Mouse (Mus musculus): Measurements from ENCODE around the gene Hoxc4. TPM values are rescaled to one million over a fixed set of nuclear protein-coding genes. Genes with fewer than 3 reads are reported as not detected.

Gene Hoxc4
- 3.9 and 4.5 TPM in 2 replicates for polyA plus RNA-seq (2012; rRNA removed)

- 23% methylated on average over 9 of the region's 9 CpGs for WGBS
- DNase-seq = no peak
- Histone ChIP-seq H3K27me3 (ENCODE audit: control insufficient read depth, insufficient read depth, low read length) (peaks cover 4% of the 10 kb centered on the region; the same call in 1 of the 2 replicates), H3K27ac (ENCODE audit: insufficient read depth, low read length) (no peak within 1 kb of the TSS), H3K4me1 (ENCODE audit: control insufficient read depth, insufficient read depth, low read length) (no peaks in the 10 kb centered on the region), H3K4me3 (replicated peaks; ENCODE audit: insufficient read depth, low read depth, low read length) (no peak within 1 kb of the TSS)
- TF ChIP-seq POLR2A (IDR thresholded peaks at IDR 0.05; ENCODE audit: borderline replicate concordance, insufficient read depth, low read length) (no peak), CTCF (IDR thresholded peaks at IDR 0.05; ENCODE audit: borderline replicate concordance, insufficient read depth, low read depth, low read length) (no peak)
Observed at GRCm38 (mm10) chr15:103018636-103019035, at the start of gene Hoxc4. Gene Hoxc4 (plus strand): TSS chr15:103018934.

DNA sequence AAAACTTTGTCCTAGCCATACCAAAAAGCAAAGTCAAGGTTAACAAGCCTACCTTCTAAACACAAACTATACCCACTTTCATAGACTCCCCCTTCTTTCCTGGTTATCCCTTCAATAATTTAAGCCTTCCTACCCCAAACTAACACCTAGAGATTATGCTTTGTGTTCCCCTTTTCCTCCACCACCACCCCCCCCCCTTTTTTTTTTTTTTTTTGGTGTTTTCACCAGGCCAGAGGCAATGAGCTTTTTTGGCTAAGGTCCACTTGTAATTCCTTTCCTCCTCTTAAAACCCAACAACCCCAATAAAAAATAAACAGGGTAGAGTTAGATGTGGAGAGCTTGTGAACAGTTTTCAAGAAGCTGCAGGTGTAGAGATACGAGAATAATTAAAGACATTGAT, 49.4 kb upstream of the Hoxc4 start:
- Histone ChIP-seq H3K27me3 (ENCODE audit: control insufficient read depth, insufficient read depth, low read length) (peaks cover 18% of the 10 kb centered on the region; the same call in 1 of the 2 replicates), H3K4me1 (ENCODE audit: control insufficient read depth, insufficient read depth, low read length) (no peaks in the 10 kb centered on the region), H3K4me3 (replicated peaks; ENCODE audit: insufficient read depth, low read depth, low read length) (no peak overlapping the region), H3K27ac (ENCODE audit: insufficient read depth, low read length) (no peak overlapping the region)
- TF ChIP-seq POLR2A (IDR thresholded peaks at IDR 0.05; ENCODE audit: borderline replicate concordance, insufficient read depth, low read length) (no peak), CTCF (IDR thresholded peaks at IDR 0.05; ENCODE audit: borderline replicate concordance, insufficient read depth, low read depth, low read length) (no peak)
- no peak for DNase-seq
- 32% methylated on average over 1 of the region's 1 CpGs for WGBS

GRCm38 (mm10) chr15:102970740-102971139, 48.0 kb upstream of the Hoxc4 start:
- TF ChIP-seq POLR2A (IDR thresholded peaks at IDR 0.05; ENCODE audit: borderline replicate concordance, insufficient read depth, low read length) = no peak
- TF ChIP-seq CTCF (IDR thresholded peaks at IDR 0.05; ENCODE audit: borderline replicate concordance, insufficient read depth, low read depth, low read length) = no peak; the same call in 1 of the 2 replicates
- H3K27me3 ChIP-seq (ENCODE audit: control insufficient read depth, insufficient read depth, low read length) = peaks cover 15% of the 10 kb centered on the region; the same call in 1 of the 2 replicates
- no peak for DNase-seq

GRCm38 (mm10) chr15:102972254-102972653, 46.5 kb upstream of the Hoxc4 start:
- WGBS = 1% methylated on average over 21 of the region's 21 CpGs
- Histone ChIP-seq H3K27me3 (ENCODE audit: control insufficient read depth, insufficient read depth, low read length) (peaks cover 21% of the 10 kb centered on the region; the same call in 1 of the 2 replicates), H3K4me3 (replicated peaks; ENCODE audit: insufficient read depth, low read depth, low read length) (no peak overlapping the region), H3K27ac (ENCODE audit: insufficient read depth, low read length) (no peak overlapping the region), H3K4me1 (ENCODE audit: control insufficient read depth, insufficient read depth, low read length) (no peaks in the 10 kb centered on the region)
- DNase-seq = no peak
- TF ChIP-seq CTCF (IDR thresholded peaks at IDR 0.05; ENCODE audit: borderline replicate concordance, insufficient read depth, low read depth, low read length) = no peak
- TF ChIP-seq POLR2A (IDR thresholded peaks at IDR 0.05; ENCODE audit: borderline replicate concordance, insufficient read depth, low read length) = no peak

More at GRCm38 (mm10) chr15:102970740-102971139, 48.0 kb upstream of the Hoxc4 start:
- WGBS = 1% methylated on average over 12 of the region's 12 CpGs
- no peak overlapping the region for H3K27ac ChIP-seq (ENCODE audit: insufficient read depth, low read length)
- no peak overlapping the region for H3K4me3 ChIP-seq (replicated peaks; ENCODE audit: insufficient read depth, low read depth, low read length)
- no peaks in the 10 kb centered on the region for H3K4me1 ChIP-seq (ENCODE audit: control insufficient read depth, insufficient read depth, low read length)

DNA sequence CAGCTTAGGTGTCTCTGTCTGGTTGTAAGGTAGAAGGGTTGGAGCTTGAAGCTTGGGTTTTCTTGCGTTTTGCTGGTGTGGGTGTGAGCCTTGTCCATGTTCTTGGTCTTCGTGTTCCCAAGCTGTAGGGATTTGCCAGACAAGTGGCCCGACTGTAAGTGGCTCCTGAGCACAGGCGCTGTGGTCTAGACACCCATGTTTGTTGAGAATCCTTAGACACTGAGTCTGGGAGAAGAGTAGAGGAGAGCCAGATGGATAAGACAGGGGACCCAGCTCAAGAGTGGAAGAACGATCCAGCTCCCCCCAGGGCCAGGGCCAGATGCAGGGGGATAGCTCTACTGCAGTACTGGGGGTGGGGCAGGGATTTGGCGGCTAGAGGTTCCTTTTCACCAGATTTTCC, 46.0 kb upstream of the Hoxc4 start:
- no peak for TF ChIP-seq POLR2A (IDR thresholded peaks at IDR 0.05; ENCODE audit: borderline replicate concordance, insufficient read depth, low read length)
- TF ChIP-seq CTCF (IDR thresholded peaks at IDR 0.05; ENCODE audit: borderline replicate concordance, insufficient read depth, low read depth, low read length) = no peak
- peaks cover 23% of the 10 kb centered on the region; the same call in 1 of the 2 replicates for H3K27me3 ChIP-seq (ENCODE audit: control insufficient read depth, insufficient read depth, low read length)
- H3K4me1 ChIP-seq (ENCODE audit: control insufficient read depth, insufficient read depth, low read length) = no peaks in the 10 kb centered on the region
- 5% methylated on average over 6 of the region's 6 CpGs for WGBS
- no peak overlapping the region for H3K27ac ChIP-seq (ENCODE audit: insufficient read depth, low read length)
- DNase-seq = no peak
- no peak overlapping the region for H3K4me3 ChIP-seq (replicated peaks; ENCODE audit: insufficient read depth, low read depth, low read length)

- Histone ChIP-seq H3K27ac (ENCODE audit: insufficient read depth, low read length) (no peak overlapping the region), H3K4me3 (replicated peaks; ENCODE audit: insufficient read depth, low read depth, low read length) (no peak overlapping the region), H3K4me1 (ENCODE audit: control insufficient read depth, insufficient read depth, low read length) (no peaks in the 10 kb centered on the region), H3K27me3 (ENCODE audit: control insufficient read depth, insufficient read depth, low read length) (peaks cover 22% of the 10 kb centered on the region; the same call in 1 of the 2 replicates)
- DNase-seq = no peak
- no peak for TF ChIP-seq POLR2A (IDR thresholded peaks at IDR 0.05; ENCODE audit: borderline replicate concordance, insufficient read depth, low read length)
- TF ChIP-seq CTCF (IDR thresholded peaks at IDR 0.05; ENCODE audit: borderline replicate concordance, insufficient read depth, low read depth, low read length) = no peak
- 5% methylated on average over 7 of the region's 7 CpGs for WGBS
Observed at GRCm38 (mm10) chr15:102975034-102975433, 43.7 kb upstream of the Hoxc4 start.

- WGBS = 3% methylated on average over 21 of the region's 21 CpGs
- no peaks in the 10 kb centered on the region for H3K4me1 ChIP-seq (ENCODE audit: control insufficient read depth, insufficient read depth, low read length)
- no peak for TF ChIP-seq CTCF (IDR thresholded peaks at IDR 0.05; ENCODE audit: borderline replicate concordance, insufficient read depth, low read depth, low read length)
- no peak for TF ChIP-seq POLR2A (IDR thresholded peaks at IDR 0.05; ENCODE audit: borderline replicate concordance, insufficient read depth, low read length)
- H3K4me3 ChIP-seq (replicated peaks; ENCODE audit: insufficient read depth, low read depth, low read length) = no peak overlapping the region
- no peak for DNase-seq
- peaks cover 19% of the 10 kb centered on the region; the same call in 1 of the 2 replicates for H3K27me3 ChIP-seq (ENCODE audit: control insufficient read depth, insufficient read depth, low read length)
- H3K27ac ChIP-seq (ENCODE audit: insufficient read depth, low read length) = no peak overlapping the region
Observed at GRCm38 (mm10) chr15:102975688-102976111, 43.0 kb upstream of the Hoxc4 start.

- DNase-seq = no peak
- Histone ChIP-seq H3K4me3 (replicated peaks; ENCODE audit: insufficient read depth, low read depth, low read length) (no peak within 1 kb of the TSS), H3K4me1 (ENCODE audit: control insufficient read depth, insufficient read depth, low read length) (no peaks in the 10 kb centered on the region), H3K27ac (ENCODE audit: insufficient read depth, low read length) (no peak within 1 kb of the TSS), H3K27me3 (ENCODE audit: control insufficient read depth, insufficient read depth, low read length) (peaks cover 19% of the 10 kb centered on the region; the same call in 1 of the 2 replicates)
- under 1% methylated on average over 14 of the region's 20 CpGs for WGBS
- TF ChIP-seq POLR2A (IDR thresholded peaks at IDR 0.05; ENCODE audit: borderline replicate concordance, insufficient read depth, low read length) (no peak), CTCF (IDR thresholded peaks at IDR 0.05; ENCODE audit: borderline replicate concordance, insufficient read depth, low read depth, low read length) (no peak)
Observed at GRCm38 (mm10) chr15:102976171-102976570, 42.6 kb upstream of the Hoxc4 start, which contains the start of gene Hoxc9. Gene Hoxc9 (plus strand): TSS chr15:102976439.

Measured in cerebellum, adult 2 months (tissue).